Mouse (Mus musculus) testis, adult 2 months (tissue): Measurements from ENCODE around the gene Krba1.

Experiments
- CTCF ChIP-seq: fragments of 200-500 bp; IDR thresholded peaks from 2 replicates; pipeline ENCODE4 v1.5.1; 2012; ENCODE audit warnings: low read depth, mild to moderate bottlenecking, inconsistent platforms, low read length, moderate library complexity; ENCODE audit not compliant: control insufficient read depth, insufficient read depth, insufficient replicate concordance
- POLR2A ChIP-seq: fragments of 200-500 bp; IDR thresholded peaks from 2 replicates; pipeline ENCODE4 v1.6.1; 2012; ENCODE audit warnings: low read depth, mild to moderate bottlenecking, inconsistent platforms, low read length, moderate library complexity; ENCODE audit not compliant: control insufficient read depth

DNA sequence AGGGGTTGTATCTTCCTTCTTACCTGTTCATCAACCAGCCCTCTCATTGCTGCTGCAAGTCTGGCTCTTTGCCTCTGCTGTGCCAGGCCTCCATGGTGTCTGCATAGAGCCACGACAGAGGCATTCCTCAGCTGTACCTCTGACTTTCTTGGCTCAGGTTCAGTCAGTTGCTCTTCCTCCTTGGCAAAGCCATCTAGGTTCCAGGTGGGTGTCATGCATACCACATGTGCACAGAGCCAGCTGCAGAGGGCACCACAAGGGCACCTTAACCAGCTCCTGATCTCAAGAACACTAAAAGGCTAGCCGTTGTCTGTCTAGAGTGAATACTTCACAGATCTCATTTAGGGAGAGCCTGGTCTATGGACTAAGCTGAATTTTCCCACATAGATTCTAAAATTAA is 21.1 kb downstream of the Krba1 start:
- TF ChIP-seq POLR2A (no peak), CTCF (no peak)
